Mouse (Mus musculus) urinary bladder, postnatal 14 days (tissue): ENCODE results near the gene Syngr2.

Experiments used
- DNase-seq: peaks from one replicate; pipeline ENCODE4 v3.0.0; 2021; ENCODE audit warnings: low spot score

The Syngr2 gene

GRCm38 (mm10) chr11:117809407-117810311 lies at the start of gene Syngr2, which contains the start of gene Gm20708:
Gene Syngr2 (plus strand): TSS chr11:117809668.
Gene Gm20708 (plus strand): TSS chr11:117809668.
- peak; percentile 77 for DNase-seq

GRCm38 (mm10) chr11:117760374-117761119 lies 48.9 kb upstream of the Syngr2 start:
- DNase-seq: no peak

GRCm38 (mm10) chr11:117761801-117762200 lies 47.7 kb upstream of the Syngr2 start:
- DNase-seq: no peak

GRCm38 (mm10) chr11:117762246-117762645 lies 47.2 kb upstream of the Syngr2 start:
- no peak for DNase-seq

- peak; percentile 46 for DNase-seq
Measured at GRCm38 (mm10) chr11:117764319-117764718, 45.1 kb upstream of the Syngr2 start.

GRCm38 (mm10) chr11:117765361-117765760 lies 44.1 kb upstream of the Syngr2 start:
- no peak for DNase-seq

- DNase-seq: no peak
Measured at GRCm38 (mm10) chr11:117766275-117766674, 43.2 kb upstream of the Syngr2 start.

- no peak for DNase-seq
Measured at GRCm38 (mm10) chr11:117768725-117769682, 40.5 kb upstream of the Syngr2 start.

- no peak for DNase-seq
Measured at GRCm38 (mm10) chr11:117769683-117770047, 39.8 kb upstream of the Syngr2 start.

GRCm38 (mm10) chr11:117770407-117770806 lies 39.1 kb upstream of the Syngr2 start:
- DNase-seq: no peak

- no peak for DNase-seq
Measured at GRCm38 (mm10) chr11:117772352-117772751, 37.1 kb upstream of the Syngr2 start.

- no peak for DNase-seq
Measured at GRCm38 (mm10) chr11:117774925-117775324, 34.5 kb upstream of the Syngr2 start.

- DNase-seq: no peak
Measured at GRCm38 (mm10) chr11:117775540-117775939, 33.9 kb upstream of the Syngr2 start.

GRCm38 (mm10) chr11:117776085-117776792 lies 33.2 kb upstream of the Syngr2 start:
- DNase-seq: no peak

GRCm38 (mm10) chr11:117777111-117777510 lies 32.4 kb upstream of the Syngr2 start:
- DNase-seq: no peak

GRCm38 (mm10) chr11:117778031-117778430 lies 31.4 kb upstream of the Syngr2 start:
- no peak for DNase-seq

- DNase-seq: peak; percentile 37
Measured at GRCm38 (mm10) chr11:117778851-117779433, 30.5 kb upstream of the Syngr2 start.

GRCm38 (mm10) chr11:117779434-117780198 lies 29.9 kb upstream of the Syngr2 start:
- DNase-seq: peak; percentile 74

GRCm38 (mm10) chr11:117780199-117780515 lies 29.3 kb upstream of the Syngr2 start:
- no peak for DNase-seq

- DNase-seq: peak; percentile 95
Measured at GRCm38 (mm10) chr11:117780582-117781111, 28.8 kb upstream of the Syngr2 start.
